Mouse (Mus musculus) Patski (cell line): ENCODE measurements at regions not wholly inside any gene's neighbourhood (a gene's known extent, or its start where the extent isn't known, plus 50 kb on each side); places are given as distances from the start of the nearest gene placed in this dataset.

ENCODE experiments used
- ATAC-seq: fragments of 100-300 bp; one replicate; pipeline ENCODE4 v1.8.0; 2021
- CTCF ChIA-PET: fragments of 350-600 bp; sonication (Branson Sonifier 250); formaldehyde crosslinking; loops from one replicate; lab custom pipeline; 2022; ENCODE audit warnings: inconsistent platforms; lab: Charles Lee
- POLR2A ChIA-PET: fragments of 350-600 bp; sonication (Branson Sonifier 250); formaldehyde crosslinking; loops from one replicate; lab custom pipeline; 2022; ENCODE audit warnings: antibody characterized with exemption, inconsistent platforms; lab: Charles Lee
- DNase-seq: peaks from one replicate; pipeline ENCODE4 v3.0.0-alpha.2; 2011; ENCODE audit warnings: low read depth, low spot score
- H3K27me3 ChIP-seq: fragments of 371-371 bp; one replicate; pipeline ENCODE4 v1.5.1; 2021
- CTCF ChIP-seq: fragments of 100-300 bp; IDR thresholded peaks from one replicate; pipeline ENCODE4 v1.5.1; 2021
- in situ Hi-C: fragments of 300-500 bp; cut with MboI; formaldehyde crosslinking; loops from 3 replicates; pipeline ENCODE4 v1.11.1; 2018; ENCODE audit warnings: low pct_unique_long_range_greater_than_20kb, mixed read lengths

- no peaks in the 10 kb centered on the region for H3K27me3 ChIP-seq
- ChIA-PET CTCF (interaction anchor here (1.2 kb wide), 1 partner anchor 12 kb away, joined by 5 read pairs; no protein-coding TSS in a partner anchor), POLR2A (no interaction called here)
- no peak for TF ChIP-seq CTCF
- no peak for ATAC-seq
- in situ Hi-C loops, result no loop called here
- no peak for DNase-seq
Observed at GRCm38 (mm10) chr8:11094516-11094915, 86.3 kb upstream of the Irs2 start.

GRCm38 (mm10) chr8:11092348-11092747 is 84.1 kb upstream of the Irs2 start:
- H3K27me3 ChIP-seq, result no peaks in the 10 kb centered on the region
- no peak for DNase-seq
- TF ChIP-seq CTCF, result no peak
- ATAC-seq, result no peak
- in situ Hi-C loops, result no loop called here
- ChIA-PET POLR2A (no interaction called here), CTCF (no interaction called here)

- CTCF ChIA-PET, result no interaction called here
- DNase-seq, result no peak
- POLR2A ChIA-PET, result no interaction called here
- no peak for TF ChIP-seq CTCF
- H3K27me3 ChIP-seq, result no peaks in the 10 kb centered on the region
- no peak for ATAC-seq
- in situ Hi-C loops, result no loop called here
Observed at GRCm38 (mm10) chr8:11091675-11092345, 83.6 kb upstream of the Irs2 start.

- in situ Hi-C loops, result no loop called here
- no peaks in the 10 kb centered on the region for H3K27me3 ChIP-seq
- ATAC-seq, result no peak
- no peak for DNase-seq
- CTCF ChIA-PET, result no interaction called here
- no peak for TF ChIP-seq CTCF
- POLR2A ChIA-PET, result no interaction called here
Observed at GRCm38 (mm10) chr8:11088946-11089665, 80.8 kb upstream of the Irs2 start.

- CTCF ChIA-PET, result interaction anchor here (1.0 to 1.6 kb wide), 2 partner anchors 9 to 20 kb away, joined by 3 to 6 read pairs; no protein-coding TSS in a partner anchor
Observed at GRCm38 (mm10) chr8:11085244-11085643, 77.0 kb upstream of the Irs2 start.

GRCm38 (mm10) chr8:11084051-11084533 is 75.8 kb upstream of the Irs2 start:
- ChIA-PET POLR2A (no interaction called here), CTCF (interaction anchor here (1.0 to 1.6 kb wide), 2 partner anchors 8 to 19 kb away, joined by 3 to 6 read pairs; no protein-coding TSS in a partner anchor)
- no peak for TF ChIP-seq CTCF
- in situ Hi-C loops, result no loop called here
- ATAC-seq (no peak), DNase-seq (no peak)
- H3K27me3 ChIP-seq, result no peaks in the 10 kb centered on the region

More at GRCm38 (mm10) chr8:11085244-11085643, 77.0 kb upstream of the Irs2 start:
- POLR2A ChIA-PET, result no interaction called here
- no peak for TF ChIP-seq CTCF
- in situ Hi-C loops, result no loop called here
- ATAC-seq, result peak; percentile 96
- H3K27me3 ChIP-seq, result no peaks in the 10 kb centered on the region
- DNase-seq, result peak; percentile 57

- no peaks in the 10 kb centered on the region for H3K27me3 ChIP-seq
- CTCF ChIA-PET, result interaction anchor here (1.0 kb wide), 1 partner anchor 15 kb away, joined by 5 read pairs; no protein-coding TSS in a partner anchor
- POLR2A ChIA-PET, result no interaction called here
- in situ Hi-C loops, result no loop called here
- ATAC-seq, result no peak
- DNase-seq, result no peak
- TF ChIP-seq CTCF, result no peak
Observed at GRCm38 (mm10) chr8:11080813-11081212, 72.6 kb upstream of the Irs2 start.

- ChIA-PET POLR2A (no interaction called here), CTCF (no interaction called here)
- in situ Hi-C loops, result no loop called here
- TF ChIP-seq CTCF, result no peak
- DNase-seq, result no peak
- H3K27me3 ChIP-seq, result no peaks in the 10 kb centered on the region
- no peak for ATAC-seq
Observed at GRCm38 (mm10) chr8:11079805-11080204, 71.5 kb upstream of the Irs2 start.

- ATAC-seq (no peak), DNase-seq (no peak)
- ChIA-PET POLR2A (no interaction called here), CTCF (interaction anchor here (1.4 to 1.9 kb wide), 2 partner anchors 8 to 27 kb away, joined by 3 to 6 read pairs; no protein-coding TSS in a partner anchor)
- in situ Hi-C loops, result no loop called here
- TF ChIP-seq CTCF, result no peak
- peaks cover under 1% of the 10 kb centered on the region for H3K27me3 ChIP-seq
Observed at GRCm38 (mm10) chr8:11077138-11077537, 68.9 kb upstream of the Irs2 start.

GRCm38 (mm10) chr8:11071162-11071561 is 62.9 kb upstream of the Irs2 start:
- TF ChIP-seq CTCF, result peak; percentile 53
- ChIA-PET POLR2A (no interaction called here), CTCF (no interaction called here)
- DNase-seq (no peak), ATAC-seq (no peak)
- in situ Hi-C loops, result no loop called here
- peaks cover 4% of the 10 kb centered on the region for H3K27me3 ChIP-seq

- CTCF ChIA-PET, result no interaction called here
- in situ Hi-C loops, result no loop called here
- TF ChIP-seq CTCF, result no peak
Observed at GRCm38 (mm10) chr8:11067450-11067849, 59.2 kb upstream of the Irs2 start.

More at GRCm38 (mm10) chr8:11067450-11067849, 59.2 kb upstream of the Irs2 start:
- peaks cover 4% of the 10 kb centered on the region for H3K27me3 ChIP-seq
- POLR2A ChIA-PET, result no interaction called here
- no peak for DNase-seq
- no peak for ATAC-seq
